Mouse (Mus musculus) midbrain, embryonic 12.5 days (tissue): Measurements from ENCODE around the gene Scarb1. TPM values are rescaled to one million over a fixed set of nuclear protein-coding genes. Genes with fewer than 3 reads are reported as not detected.

Experiments
- ATAC-seq: fragments of 200-750 bp; cut with Nextera tagmentation; 2 replicates; pipeline ENCODE4 v1.8.0; 2017; ENCODE audit warnings: low read depth, moderate TSS enrichment, moderate library complexity; ENCODE audit not compliant: low FRiP score
- H3K27ac ChIP-seq: fragments of 300-500 bp; sonication (generic); replicated peaks from 2 replicates; pipeline ENCODE4 v1.5.1; 2016; ENCODE audit warnings: mild to moderate bottlenecking
- H3K27me3 ChIP-seq: fragments of 300-500 bp; sonication (generic); 2 replicates; pipeline ENCODE4 v1.6.1; 2016; ENCODE audit warnings: mild to moderate bottlenecking
- H3K36me3 ChIP-seq: fragments of 300-500 bp; sonication (generic); 2 replicates; pipeline ENCODE4 v1.6.1; 2016
- H3K4me1 ChIP-seq: fragments of 300-500 bp; sonication (generic); 2 replicates; pipeline ENCODE4 v1.6.1; 2016
- H3K4me2 ChIP-seq: fragments of 300-500 bp; sonication (generic); replicated peaks from 2 replicates; pipeline ENCODE4 v1.6.1; 2016; ENCODE audit warnings: mild to moderate bottlenecking, moderate library complexity
- H3K4me3 ChIP-seq: fragments of 300-500 bp; sonication (generic); 2 replicates; pipeline ENCODE4 v1.5.1; 2016; ENCODE audit warnings: mild to moderate bottlenecking
- H3K9ac ChIP-seq: fragments of 300-500 bp; sonication (generic); replicated peaks from 2 replicates; pipeline ENCODE4 v1.6.1; 2016; ENCODE audit warnings: mild to moderate bottlenecking, moderate library complexity
- H3K9me3 ChIP-seq: fragments of 300-500 bp; sonication (generic); 2 replicates; pipeline ENCODE4 v1.6.1; 2016; ENCODE audit warnings: mild to moderate bottlenecking
- WGBS: fragments of 180-500 bp; shearing (Covaris S2); methylation state at CpG from one replicate; pipeline ENCODE4 v1.1.7; 2016; 5-methylcytosine and 5-hydroxymethylcytosine counted together
- polyA plus RNA-seq: library from polyadenylated mRNA; unstranded; fragments of >200 nt; fragmentation: Nextera tagmentation; extraction: Ambion mirVana; gene quantifications from 2 replicates; pipeline ENCODE4 v1.2.1, GENCODE M21; 2016

The Scarb1 gene
- polyA plus RNA-seq, 1 experiment from 2014 or later: 27.8 TPM

DNA sequence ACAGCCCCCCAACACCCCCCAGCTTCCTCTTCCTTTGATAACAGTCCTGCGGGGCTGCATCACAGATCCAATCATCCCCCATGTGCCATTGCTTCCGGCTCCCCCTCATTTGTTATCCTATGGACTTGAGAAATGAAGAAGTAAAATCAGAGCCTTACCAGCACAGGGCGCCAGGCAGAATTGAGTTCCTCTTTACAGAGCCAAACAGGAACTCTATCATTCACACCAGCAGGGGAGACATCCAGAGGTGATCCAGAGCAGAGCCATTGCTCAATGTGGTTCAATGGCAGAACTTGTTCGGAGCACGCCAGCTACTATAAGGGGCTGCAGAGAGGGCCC, 17.3 kb upstream of the Scarb1 start:
- Histone ChIP-seq H3K4me2 (no peak overlapping the region), H3K36me3 (no peaks in the 10 kb centered on the region), H3K9me3 (no peaks in the 10 kb centered on the region; the same call in 1 of the 2 replicates), H3K27ac (no peak overlapping the region), H3K4me1 (no peaks in the 10 kb centered on the region), H3K9ac (no peak overlapping the region), H3K4me3 (no peak overlapping the region), H3K27me3 (no peaks in the 10 kb centered on the region)
- ATAC-seq: no peak
- 83% methylated on average over 5 of the region's 5 CpGs for WGBS

DNA sequence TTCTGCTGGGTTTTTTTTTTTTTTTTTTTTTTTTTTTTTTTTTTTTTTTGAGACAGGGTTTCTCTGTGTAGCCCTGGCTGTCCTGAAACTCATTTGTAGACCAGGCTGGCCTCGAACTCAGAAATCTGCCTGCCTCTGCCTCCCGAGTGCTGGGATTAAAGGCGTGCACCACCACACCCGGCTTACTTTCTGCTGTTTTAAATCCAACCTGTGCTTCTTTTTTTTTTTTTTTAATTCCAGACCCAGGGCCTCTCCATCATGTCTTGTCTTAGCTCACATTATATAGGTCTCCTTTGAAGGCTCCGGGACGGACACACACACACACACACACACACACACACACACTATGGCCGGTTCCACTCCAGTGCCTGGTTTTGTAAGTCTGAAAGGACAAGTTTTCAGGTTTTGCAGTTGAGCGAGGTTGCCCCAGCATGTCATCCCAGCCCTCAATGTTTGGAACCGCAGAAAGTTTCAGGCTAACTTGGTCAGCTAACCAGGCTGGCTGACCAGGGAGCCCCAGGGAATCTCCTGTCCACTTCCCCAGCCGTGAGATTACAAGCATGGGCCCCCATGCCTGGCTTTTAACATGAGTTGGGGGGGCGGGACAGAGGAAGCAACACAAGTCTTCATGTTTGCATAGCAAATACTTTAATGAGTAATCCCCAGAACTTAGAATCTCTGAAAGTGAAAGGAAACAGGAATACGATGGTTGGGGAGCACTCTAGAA, 16.8 kb upstream of the Scarb1 start:
- ATAC-seq: no peak
- WGBS: 77% methylated on average over 12 of the region's 12 CpGs
- Histone ChIP-seq H3K27me3 (no peaks in the 10 kb centered on the region), H3K4me1 (no peaks in the 10 kb centered on the region), H3K4me2 (no peak overlapping the region), H3K4me3 (no peak overlapping the region), H3K36me3 (no peaks in the 10 kb centered on the region), H3K27ac (no peak overlapping the region), H3K9me3 (peaks cover 4% of the 10 kb centered on the region; the same call in 1 of the 2 replicates), H3K9ac (no peak overlapping the region)

DNA sequence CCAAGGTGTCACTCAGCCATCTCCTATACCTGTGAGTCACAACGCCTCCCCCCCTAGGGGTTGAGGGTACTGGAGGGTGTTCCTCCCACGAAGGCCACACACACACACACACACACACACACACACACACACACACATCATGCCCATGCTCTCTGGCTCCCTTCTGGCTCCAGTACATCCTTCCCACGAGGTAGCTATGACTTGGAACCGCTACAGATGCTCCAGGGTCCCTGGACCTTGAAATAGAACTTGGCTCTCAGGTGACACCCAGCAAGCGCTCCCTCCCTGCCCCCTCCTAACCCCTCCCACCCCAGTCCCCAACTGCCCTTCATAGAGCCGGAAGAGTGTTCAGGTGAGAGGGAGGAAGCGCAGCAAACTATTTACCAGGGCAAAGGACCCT, 14.8 kb upstream of the Scarb1 start:
- 52% methylated on average over 7 of the region's 7 CpGs for WGBS
- Histone ChIP-seq H3K9ac (no peak overlapping the region), H3K4me2 (no peak overlapping the region), H3K9me3 (peaks cover 4% of the 10 kb centered on the region; the same call in 1 of the 2 replicates), H3K4me3 (no peak overlapping the region), H3K4me1 (no peaks in the 10 kb centered on the region), H3K36me3 (no peaks in the 10 kb centered on the region), H3K27ac (no peak overlapping the region), H3K27me3 (no peaks in the 10 kb centered on the region)
- ATAC-seq: no peak

DNA sequence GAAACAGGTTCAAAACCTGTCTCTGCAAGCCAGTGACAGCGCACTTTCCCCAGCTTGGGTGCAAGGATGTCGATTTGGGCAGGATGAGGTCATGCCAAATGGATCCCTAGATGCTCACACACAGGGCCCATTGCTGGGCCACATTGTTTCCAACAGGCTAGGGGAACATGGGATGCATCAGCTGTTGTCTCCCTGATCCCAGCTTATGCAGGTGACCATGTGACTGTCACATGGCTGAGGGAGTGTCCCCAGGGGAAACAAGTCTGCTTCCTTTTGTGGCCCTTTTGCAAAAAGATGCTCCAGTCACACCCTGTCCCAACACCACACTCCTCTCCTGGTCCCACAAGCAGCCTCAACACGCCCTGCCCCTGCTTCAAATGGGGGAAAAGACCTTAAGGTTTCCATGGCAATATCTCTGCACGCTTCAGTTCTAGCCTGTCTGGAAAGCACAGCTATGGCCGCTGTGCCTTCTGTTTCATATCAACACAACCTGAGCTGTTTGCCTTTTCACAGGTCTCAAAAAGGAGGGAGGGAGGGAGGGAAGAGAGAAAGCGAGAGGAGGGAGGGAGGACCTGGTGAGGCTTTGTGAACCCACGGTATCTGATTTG, 14.1 kb upstream of the Scarb1 start:
- Histone ChIP-seq H3K4me2 (no peak overlapping the region), H3K36me3 (no peaks in the 10 kb centered on the region), H3K27ac (no peak overlapping the region), H3K4me1 (no peaks in the 10 kb centered on the region), H3K4me3 (no peak overlapping the region), H3K9ac (no peak overlapping the region), H3K27me3 (no peaks in the 10 kb centered on the region), H3K9me3 (peaks cover 4% of the 10 kb centered on the region; the same call in 1 of the 2 replicates)
- no peak for ATAC-seq
- WGBS: 57% methylated on average over 7 of the region's 7 CpGs

DNA sequence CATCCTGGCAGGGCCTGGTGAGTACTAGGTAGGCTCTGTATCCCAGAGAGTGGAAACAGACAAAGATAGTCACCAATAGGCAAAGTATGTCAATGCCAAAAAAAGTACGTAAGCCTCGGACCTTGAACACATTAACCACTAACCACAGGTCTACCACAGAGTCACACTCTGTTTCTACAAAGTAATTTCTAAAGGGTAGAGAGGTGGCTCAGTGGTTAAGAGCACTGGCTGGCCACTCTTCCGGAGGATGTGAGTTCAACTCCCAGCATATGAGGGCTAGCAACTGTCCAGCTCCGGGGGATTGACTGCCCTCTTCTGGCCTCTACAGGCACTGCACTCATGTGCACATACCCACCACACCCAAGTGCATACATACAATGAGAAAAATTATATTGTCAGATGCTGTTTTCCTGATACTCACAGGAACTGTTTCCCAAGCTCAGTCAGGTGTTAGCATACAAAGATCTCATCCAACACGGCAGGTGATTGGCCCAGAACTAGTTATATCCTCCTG, 11.9 kb upstream of the Scarb1 start:
- no peak overlapping the region for H3K4me3 ChIP-seq
- H3K36me3 ChIP-seq: no peaks in the 10 kb centered on the region
- H3K9me3 ChIP-seq: peaks cover 4% of the 10 kb centered on the region; the same call in 1 of the 2 replicates
- H3K9ac ChIP-seq: no peak overlapping the region
- H3K4me2 ChIP-seq: no peak overlapping the region
- no peak for ATAC-seq
- H3K4me1 ChIP-seq: no peaks in the 10 kb centered on the region
- WGBS: 95% methylated on average over 5 of the region's 5 CpGs
- no peak overlapping the region for H3K27ac ChIP-seq
- H3K27me3 ChIP-seq: no peaks in the 10 kb centered on the region

DNA sequence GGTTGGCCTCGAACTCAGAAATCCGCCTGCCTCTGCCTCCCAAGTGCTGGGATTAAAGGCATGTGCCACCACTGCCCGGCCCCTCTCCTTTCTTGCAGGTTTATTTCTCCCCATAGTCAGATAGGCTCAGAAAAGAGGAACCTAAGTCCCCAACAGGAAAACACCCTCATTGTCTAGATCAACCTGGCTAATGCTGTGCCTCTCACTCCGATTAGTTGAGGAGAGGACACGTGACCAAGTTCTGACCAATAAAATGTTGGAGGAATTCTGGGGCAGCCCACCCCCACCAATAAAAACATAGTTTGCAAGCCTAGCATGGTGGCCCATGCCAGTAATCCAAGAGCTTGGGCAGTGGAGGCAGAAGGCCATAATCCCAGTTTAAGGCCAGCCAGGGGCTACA, 11.0 kb upstream of the Scarb1 start:
- no peak overlapping the region for H3K4me3 ChIP-seq
- no peak for ATAC-seq
- H3K27me3 ChIP-seq: no peaks in the 10 kb centered on the region
- H3K4me2 ChIP-seq: no peak overlapping the region
- no peaks in the 10 kb centered on the region for H3K4me1 ChIP-seq
- WGBS: 95% methylated on average over 5 of the region's 5 CpGs
- no peak overlapping the region for H3K9ac ChIP-seq
- no peak overlapping the region for H3K27ac ChIP-seq
- no peaks in the 10 kb centered on the region for H3K36me3 ChIP-seq
- peaks cover 4% of the 10 kb centered on the region; the same call in 1 of the 2 replicates for H3K9me3 ChIP-seq

DNA sequence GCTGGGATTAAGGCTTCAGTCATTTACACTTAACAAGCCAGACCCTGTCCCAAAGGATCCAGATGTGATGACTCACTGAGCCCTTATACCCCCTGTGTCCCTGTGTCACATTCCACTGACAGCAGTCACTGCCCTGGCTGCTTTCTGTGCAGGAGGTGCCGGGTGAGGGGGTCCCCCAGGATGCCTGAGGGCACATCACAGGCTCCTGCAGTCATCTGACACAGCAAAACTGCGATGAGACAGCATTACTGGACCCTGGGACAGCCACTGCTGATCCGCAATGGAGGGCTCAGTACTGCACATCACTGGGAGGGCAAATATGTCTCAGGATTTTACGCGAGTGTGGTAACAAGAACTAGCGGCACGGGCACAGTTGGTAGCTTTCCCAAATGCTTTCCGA, 10.2 kb upstream of the Scarb1 start:
- H3K9me3 ChIP-seq: peaks cover 4% of the 10 kb centered on the region; the same call in 1 of the 2 replicates
- no peaks in the 10 kb centered on the region for H3K36me3 ChIP-seq
- no peaks in the 10 kb centered on the region for H3K27me3 ChIP-seq
- ATAC-seq: no peak
- WGBS: 76% methylated on average over 8 of the region's 8 CpGs
- no peak overlapping the region for H3K27ac ChIP-seq
- no peak overlapping the region for H3K4me3 ChIP-seq
- H3K4me1 ChIP-seq: no peaks in the 10 kb centered on the region
- no peak overlapping the region for H3K4me2 ChIP-seq
- no peak overlapping the region for H3K9ac ChIP-seq

DNA sequence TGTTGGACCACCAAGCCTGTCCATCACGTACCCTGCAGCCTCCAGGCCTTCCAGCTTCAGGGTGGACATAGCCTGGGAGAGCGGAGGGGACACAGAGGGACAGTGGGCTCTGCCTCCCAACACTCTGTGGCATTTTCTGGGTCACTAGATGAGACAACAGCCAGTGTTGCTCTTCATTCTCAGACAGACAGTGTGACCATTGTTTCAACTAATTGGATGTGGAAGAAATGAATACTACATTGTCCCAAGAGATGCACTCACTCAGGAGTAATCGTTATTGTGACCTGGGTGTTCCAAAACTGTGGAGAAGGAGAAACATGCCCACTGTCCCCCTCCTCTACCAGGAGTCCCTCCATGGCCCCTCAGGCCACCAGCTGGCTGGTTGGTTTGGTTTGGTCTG, 8.5 kb upstream of the Scarb1 start:
- H3K27ac ChIP-seq: no peak overlapping the region
- H3K9me3 ChIP-seq: peaks cover 4% of the 10 kb centered on the region; the same call in 1 of the 2 replicates
- 82% methylated on average over 3 of the region's 3 CpGs for WGBS
- H3K4me3 ChIP-seq: no peak overlapping the region
- no peaks in the 10 kb centered on the region for H3K27me3 ChIP-seq
- H3K4me1 ChIP-seq: no peaks in the 10 kb centered on the region
- ATAC-seq: no peak
- no peak overlapping the region for H3K4me2 ChIP-seq
- no peaks in the 10 kb centered on the region for H3K36me3 ChIP-seq
- no peak overlapping the region for H3K9ac ChIP-seq

DNA sequence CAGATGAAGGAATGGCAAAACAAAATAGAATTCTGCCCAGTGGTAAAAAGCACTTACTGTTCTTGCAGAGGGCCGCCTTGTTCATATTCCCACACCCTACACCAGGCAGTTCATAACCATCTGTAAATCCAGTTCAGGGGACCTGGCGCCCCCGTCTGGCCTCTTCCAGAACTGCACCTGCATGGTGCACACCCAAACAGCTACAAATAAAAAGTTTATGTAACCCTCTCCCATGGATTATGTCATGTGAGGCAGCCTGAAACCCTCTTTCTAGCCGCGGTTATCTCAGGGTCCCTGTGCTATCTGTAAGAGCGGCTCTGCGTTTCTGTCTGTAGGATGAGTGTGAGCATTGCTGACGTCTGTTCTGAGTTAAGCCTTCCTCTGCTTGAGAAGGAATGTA, 7.6 kb upstream of the Scarb1 start:
- Histone ChIP-seq H3K36me3 (no peaks in the 10 kb centered on the region), H3K4me2 (no peak overlapping the region), H3K27ac (no peak overlapping the region), H3K9me3 (peaks cover 4% of the 10 kb centered on the region; the same call in 1 of the 2 replicates), H3K27me3 (no peaks in the 10 kb centered on the region), H3K4me3 (no peak overlapping the region), H3K9ac (no peak overlapping the region), H3K4me1 (no peaks in the 10 kb centered on the region)
- WGBS: 40% methylated on average over 8 of the region's 8 CpGs
- ATAC-seq: no peak

DNA sequence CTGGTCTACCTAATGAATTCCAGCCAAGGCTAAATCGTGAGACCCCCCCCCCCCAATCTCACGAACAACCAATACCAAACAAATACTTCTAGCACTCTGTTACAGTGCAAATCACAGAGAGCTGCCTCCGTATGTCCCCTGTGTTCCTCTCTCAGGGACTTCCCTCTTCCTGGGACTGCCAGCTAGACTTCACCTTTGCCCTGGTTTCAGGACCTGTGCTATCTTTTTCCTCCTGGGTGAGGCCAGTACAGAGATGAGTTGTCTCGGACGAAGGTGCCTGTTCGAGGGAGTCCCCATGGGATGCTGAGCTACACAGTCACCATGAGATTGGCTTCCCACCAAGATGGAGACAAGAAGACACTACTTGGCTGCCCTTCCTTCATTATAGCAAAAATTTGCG, 7.2 kb upstream of the Scarb1 start:
- Histone ChIP-seq H3K9ac (no peak overlapping the region), H3K9me3 (peaks cover 4% of the 10 kb centered on the region; the same call in 1 of the 2 replicates), H3K4me3 (no peak overlapping the region), H3K4me2 (no peak overlapping the region), H3K36me3 (no peaks in the 10 kb centered on the region), H3K27me3 (no peaks in the 10 kb centered on the region), H3K4me1 (no peaks in the 10 kb centered on the region), H3K27ac (no peak overlapping the region)
- WGBS: 81% methylated on average over 7 of the region's 7 CpGs
- ATAC-seq: no peak

DNA sequence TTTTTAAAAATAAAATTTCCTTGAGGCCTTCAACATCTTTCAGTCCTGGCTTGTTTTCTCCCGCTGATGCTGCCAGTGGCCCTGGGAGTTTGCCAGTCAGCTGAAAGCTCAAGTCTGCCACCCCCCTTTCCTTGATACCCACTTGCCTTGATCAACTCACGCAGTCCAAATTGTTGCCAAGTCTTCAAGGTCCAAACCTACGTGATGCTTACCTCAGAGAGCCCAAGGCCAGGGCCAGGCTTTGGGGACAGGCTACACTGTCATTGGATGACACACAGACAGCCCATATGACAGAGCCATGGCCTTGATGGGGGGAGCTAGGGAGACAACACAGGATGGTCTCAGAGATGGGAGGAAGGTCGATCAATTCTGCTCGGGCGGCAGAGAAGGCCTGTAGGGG, 3.4 kb upstream of the Scarb1 start:
- no peak overlapping the region for H3K4me2 ChIP-seq
- peaks cover 23% of the 10 kb centered on the region for H3K4me1 ChIP-seq
- H3K9ac ChIP-seq: no peak overlapping the region
- peaks cover 13% of the 10 kb centered on the region for H3K27me3 ChIP-seq
- no peak for ATAC-seq
- H3K27ac ChIP-seq: no peak overlapping the region
- no peaks in the 10 kb centered on the region for H3K36me3 ChIP-seq
- H3K4me3 ChIP-seq: no peak overlapping the region
- H3K9me3 ChIP-seq: no peaks in the 10 kb centered on the region
- 97% methylated on average over 6 of the region's 6 CpGs for WGBS

DNA sequence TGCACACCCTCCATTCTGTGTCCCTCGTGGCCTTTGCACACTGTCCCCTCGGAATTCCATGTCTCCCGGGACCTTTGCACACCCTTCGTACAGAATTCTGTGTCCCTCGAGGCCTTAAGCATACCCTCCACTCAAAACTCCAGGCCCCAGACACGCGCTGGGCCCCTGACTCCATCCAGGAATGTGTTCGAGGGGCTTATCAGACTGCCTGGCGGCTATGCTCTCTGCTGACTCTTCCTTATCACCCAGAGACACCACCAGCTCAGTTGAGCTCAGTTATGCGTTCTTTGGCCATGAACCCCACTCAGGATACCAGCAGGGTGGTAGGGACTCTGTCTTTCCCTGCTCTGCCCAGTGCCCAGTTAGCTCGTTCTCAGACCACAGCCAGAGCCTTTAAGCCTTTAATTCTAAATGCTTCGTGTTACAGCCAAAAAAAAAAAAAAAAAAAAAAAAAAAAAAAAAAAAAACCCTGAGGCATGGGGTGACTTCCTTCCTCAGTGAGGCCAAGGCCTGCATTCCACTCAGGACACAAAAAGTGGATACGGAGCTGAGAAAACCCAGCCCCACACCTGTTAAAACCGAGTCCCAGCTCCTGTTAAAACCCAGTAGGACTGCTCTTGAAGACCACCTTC, 681 bp upstream of the Scarb1 start:
- Histone ChIP-seq H3K9me3 (no peaks in the 10 kb centered on the region), H3K4me3 (peak overlapping the region; percentile 59), H3K27ac (no peak overlapping the region), H3K4me1 (peaks cover 36% of the 10 kb centered on the region), H3K4me2 (peak overlapping the region; percentile 76), H3K9ac (peak overlapping the region; percentile 56; the same call in 1 of the 2 replicates), H3K36me3 (no peaks in the 10 kb centered on the region), H3K27me3 (peaks cover 15% of the 10 kb centered on the region)
- 52% methylated on average over 14 of the region's 14 CpGs for WGBS
- ATAC-seq: peak; percentile 7; the same call in 1 of the 2 replicates
